Mouse (Mus musculus): ENCODE measurements around the gene Pin1.

The Pin1 gene

DNA sequence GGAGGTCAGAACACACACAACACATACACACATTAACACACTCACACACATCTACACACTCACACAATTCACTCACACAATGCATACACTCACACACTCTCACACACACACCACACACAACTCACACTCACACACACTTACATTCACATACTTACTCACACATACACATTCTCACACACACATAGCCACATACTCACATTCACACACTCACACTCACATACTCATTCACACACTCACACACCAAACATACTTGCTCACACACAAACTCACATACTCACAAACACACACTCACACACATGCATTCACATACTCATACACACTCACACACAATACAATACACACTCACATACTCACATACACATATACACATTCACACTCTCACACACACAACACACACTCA, 53.5 kb downstream of the Pin1 start:
- DNase-seq: no peak

DNA sequence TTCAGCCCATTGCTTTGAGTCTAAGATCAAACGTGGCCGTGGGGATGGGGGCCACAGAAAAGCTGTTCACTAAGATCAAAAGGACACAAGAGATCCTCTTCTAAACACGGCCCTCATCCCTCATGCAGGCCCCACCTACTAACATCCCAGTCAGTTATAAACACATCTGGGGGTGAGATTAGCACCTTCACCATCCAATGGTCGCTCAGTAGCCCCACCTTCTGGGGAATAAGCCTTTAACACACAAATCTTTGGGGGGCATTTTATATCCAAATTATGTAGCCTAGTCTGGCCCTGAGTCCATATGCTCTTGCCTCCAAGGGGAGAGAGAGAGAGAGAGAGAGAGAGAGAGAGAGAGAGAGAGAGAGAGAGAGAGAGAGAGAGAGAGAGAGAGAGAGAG, 54.1 kb downstream of the Pin1 start:
- no peak for DNase-seq

DNA sequence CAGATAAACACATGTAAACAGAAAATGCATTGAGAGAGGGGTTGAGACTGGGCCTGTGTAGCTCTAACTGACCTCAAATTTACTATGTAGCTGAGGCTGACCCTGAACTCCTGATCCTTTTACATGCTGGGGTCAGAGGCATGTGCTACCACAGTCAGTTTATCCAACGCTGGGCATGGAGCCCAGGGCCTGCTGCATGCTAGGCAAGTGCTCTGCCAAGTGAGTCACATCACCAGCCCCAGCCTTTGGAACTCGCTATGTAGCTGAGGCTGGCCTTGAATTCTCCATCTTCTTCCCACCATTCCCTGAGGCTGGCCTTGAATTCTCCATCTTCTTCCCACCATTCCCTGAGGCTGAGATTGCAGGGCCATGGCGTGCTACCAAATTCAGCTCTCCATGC, 58.6 kb downstream of the Pin1 start:
- no peak for DNase-seq

DNA sequence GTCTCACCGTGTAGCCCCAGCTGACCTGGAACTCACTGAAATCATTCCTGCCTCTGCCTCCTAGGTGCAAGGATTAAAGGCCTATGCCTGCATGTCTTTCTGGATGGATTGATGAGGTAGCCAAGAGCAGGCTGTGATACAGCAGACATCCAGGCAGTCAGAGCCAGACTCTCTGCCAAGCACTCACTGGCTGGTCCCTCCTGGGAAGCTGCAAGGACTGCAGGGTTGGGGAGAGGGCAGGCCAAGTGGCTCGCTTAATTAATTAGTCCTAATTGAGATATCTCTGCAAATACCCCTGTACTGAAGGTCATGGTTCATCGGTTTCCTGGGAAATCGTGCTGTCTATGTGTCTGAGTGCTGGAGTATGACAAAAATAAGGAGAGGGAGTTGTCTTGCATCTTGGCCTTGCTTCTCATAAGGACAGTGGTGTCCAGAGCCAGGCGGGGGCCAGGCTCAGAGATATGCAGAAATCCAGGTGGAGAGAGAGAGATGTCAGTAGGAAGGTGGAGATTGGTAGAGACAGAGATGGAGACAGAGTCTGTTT, 61.1 kb downstream of the Pin1 start:
- no peak for DNase-seq

DNA sequence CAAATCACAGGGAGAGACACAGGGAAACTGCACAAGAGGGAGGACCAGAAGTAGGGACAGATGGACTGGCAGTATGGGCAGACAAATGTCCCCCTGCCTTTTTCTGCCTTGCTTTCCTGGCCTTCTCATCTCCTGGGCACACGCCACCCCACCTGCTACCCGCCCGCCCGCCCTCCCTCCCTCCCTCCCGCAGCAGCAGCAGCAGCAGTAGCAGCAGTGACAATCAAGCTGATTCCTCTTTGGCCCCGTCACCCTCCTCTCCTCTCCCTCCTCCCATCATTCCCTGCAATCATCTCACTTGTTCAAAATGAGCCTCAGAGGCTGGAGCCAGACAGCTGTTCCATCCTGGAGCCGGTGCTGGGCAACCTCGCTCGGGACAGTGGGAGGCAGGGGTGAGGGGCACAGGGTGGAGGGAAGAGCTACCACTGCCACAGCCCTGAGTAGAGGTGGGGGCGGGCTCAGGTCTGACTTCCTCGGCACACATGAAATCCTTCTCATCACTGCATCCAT, 61.6 kb downstream of the Pin1 start:
- no peak for DNase-seq

DNA sequence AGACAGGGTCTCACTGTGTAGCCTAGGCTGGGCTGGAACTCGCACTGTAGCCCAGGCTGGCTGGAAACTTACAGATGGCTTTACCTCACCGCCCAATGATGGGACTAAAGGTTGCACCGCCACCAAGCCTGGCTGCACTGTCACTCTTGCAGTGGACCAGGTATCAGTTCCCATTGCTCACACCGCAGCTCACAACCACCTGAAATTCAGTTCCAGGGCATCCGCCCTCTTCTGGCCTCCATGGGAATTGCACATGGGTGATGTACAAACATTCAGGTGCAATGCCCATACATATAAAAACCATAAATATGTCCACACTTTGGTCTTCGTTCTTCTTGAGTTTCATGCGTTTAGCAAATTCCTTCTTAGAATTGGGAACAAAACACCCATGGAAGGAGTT, 63.4 kb downstream of the Pin1 start:
- DNase-seq: no peak

Measured in heart, adult 11 months (tissue).